Mouse (Mus musculus) T-helper 2 cell (primary cell): ENCODE measurements around the gene Wdr49.
"Not testable (repeated sequence)": the region's sequence is repeated elsewhere in the genome, so short reads cannot be mapped to it uniquely, and the experiment has no call there.

ENCODE experiments used
- in situ Hi-C: fragments of 300-600 bp; cut with MboI, MseI; formaldehyde crosslinking; loops from one replicate; pipeline ENCODE4 v1.15.1; 2025; ENCODE audit warnings: high pct_unique_total_duplicates

Gene Wdr49

DNA sequence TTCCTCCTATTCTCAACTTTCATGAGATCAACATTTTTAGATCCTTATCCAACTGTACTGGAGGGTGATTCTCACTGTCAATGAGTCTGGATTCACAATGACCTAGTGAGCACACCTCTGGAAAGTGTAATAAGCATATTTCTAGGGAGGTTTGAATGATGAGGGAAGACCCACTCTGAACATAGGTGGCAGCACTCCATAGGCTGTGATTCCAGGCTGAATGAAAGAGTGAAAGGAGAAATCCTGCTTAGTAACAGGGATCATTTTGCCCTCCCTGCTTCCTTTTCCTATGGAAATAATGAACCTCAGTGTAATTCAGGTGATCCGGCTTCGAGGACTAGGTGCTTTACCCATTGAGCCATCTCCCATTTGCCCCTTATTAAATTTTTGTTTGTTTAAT is 180.9 kb downstream of the Wdr49 start:
- in situ Hi-C loops, result no loop called here

DNA sequence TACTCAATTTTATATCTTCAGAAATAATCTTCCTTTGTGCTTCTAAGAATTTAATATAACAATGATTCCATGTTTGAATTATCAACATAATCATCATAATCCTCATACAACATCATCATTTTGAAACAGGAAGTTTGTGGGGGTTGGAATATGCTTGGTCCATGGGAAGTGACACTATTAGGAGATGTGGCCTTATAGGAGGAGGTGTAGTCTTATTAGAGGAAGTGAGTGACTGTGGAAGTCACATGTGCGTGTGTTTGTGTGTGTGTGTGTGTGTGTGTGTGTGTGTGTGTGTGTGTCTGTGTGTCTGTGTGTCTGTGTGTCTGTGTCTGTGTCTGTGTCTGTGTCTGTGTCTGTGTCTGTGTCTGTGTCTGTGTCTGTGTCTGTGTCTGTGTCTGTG is 182.5 kb downstream of the Wdr49 start:
- in situ Hi-C loops, result not testable (repeated sequence)

DNA sequence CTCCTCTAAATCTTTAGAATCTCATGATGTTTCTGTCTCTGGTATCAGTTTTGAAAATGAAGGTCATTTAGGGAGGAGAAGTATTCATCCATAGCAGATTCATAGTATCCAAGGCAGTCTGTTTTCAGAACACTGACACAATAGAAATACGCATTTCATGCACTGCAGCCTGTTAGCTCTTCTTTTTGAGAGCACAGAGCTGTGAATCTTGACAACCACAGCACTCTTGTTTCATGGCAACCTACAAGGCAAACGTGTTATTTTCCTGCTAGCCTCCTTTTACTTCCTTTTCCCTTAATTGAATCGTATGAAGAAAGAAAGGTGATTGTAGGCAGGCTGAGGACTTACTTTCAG is 184.2 kb downstream of the Wdr49 start:
- in situ Hi-C loops, result no loop called here

DNA sequence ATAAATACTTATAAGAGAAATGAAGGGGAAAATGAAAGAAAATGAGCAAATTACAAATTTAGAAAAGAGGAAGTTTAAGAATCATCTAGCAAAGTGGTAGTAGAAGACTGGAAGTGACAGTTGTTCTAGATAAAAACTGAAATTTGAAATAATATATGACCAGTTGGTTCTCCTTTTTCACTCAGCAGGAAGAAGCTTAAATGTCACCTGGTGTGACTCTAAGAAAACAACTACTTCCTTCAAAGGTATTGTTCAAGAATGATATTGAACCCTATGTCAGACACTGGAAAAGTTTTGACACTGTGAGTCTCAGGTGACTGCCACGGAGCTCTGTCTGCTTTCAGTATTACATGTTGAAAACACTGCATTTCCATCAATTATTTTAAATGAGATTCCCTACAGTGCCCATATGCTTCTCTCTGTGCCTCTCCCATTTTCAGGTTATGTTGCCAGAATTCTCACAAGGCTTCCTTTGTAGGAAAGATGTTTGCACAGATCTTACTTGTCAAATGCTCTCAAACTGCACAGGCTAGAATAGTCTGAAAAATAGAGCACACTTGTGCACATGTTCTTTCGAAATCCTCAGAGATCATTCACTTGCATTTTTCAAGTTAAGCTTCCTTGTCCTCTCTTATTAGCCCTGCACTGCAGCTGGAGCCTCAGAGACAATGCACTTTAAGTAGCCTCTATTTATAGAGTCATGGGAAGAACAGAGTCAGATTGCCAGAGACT is 184.8 kb downstream of the Wdr49 start:
- in situ Hi-C loops, result no loop called here

DNA sequence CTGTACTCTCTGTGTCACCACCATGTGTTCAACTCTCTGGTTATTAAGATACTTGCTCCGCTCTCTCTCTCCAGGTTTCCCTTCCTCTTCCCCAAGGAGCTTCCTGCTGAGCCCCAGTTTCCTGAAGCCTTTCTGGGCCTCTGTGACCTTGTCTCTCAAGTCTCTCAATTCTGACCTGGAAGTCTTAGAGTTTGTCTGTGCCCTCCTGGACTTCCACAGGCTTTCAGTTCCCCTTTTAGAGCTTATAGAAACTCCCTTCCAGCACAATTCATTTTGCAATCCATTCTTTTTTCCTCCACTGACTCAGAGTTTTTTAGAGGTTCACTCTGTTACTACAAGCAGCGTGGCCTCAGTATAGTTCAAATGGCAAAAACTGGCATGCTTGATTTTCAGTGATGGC is 188.7 kb downstream of the Wdr49 start:
- in situ Hi-C loops, result no loop called here

DNA sequence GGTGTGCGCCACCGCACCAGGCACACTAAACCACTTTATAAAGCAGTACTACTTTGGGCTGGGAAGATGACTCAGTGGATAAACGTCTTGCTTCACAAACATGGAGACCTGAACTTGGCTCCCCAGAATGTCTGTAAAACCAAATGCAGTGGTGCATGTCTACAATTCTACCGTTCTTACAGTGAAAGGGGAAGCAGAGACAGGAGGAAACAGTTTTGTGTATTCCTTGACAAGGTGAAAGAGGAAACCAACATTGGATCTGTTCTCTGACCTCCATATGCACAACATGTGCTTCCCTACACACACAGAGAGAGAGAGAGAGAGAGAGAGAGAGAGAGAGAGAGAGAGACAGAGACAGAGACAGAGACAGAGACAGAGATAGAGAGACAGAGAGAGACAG is 204.5 kb downstream of the Wdr49 start:
- in situ Hi-C loops, result no loop called here

DNA sequence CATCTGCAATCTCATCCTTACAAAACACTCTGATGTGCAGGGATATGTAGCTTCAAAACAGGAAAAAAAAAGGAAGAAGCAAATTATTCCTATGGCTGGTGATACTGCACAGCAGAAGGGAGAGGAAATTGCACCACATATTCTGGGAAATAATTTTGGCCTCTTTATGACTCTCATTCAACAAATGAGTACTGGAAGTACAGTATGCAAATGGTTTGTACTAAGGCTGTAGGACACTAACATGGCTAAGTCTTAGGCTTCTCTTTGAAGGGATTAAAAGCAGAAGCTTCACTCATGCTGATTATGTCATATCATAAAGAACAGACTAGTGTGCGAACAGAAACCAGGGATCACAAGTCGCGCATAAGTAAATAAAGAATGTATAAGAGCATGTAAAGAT is 205.4 kb downstream of the Wdr49 start:
- in situ Hi-C loops, result no loop called here

DNA sequence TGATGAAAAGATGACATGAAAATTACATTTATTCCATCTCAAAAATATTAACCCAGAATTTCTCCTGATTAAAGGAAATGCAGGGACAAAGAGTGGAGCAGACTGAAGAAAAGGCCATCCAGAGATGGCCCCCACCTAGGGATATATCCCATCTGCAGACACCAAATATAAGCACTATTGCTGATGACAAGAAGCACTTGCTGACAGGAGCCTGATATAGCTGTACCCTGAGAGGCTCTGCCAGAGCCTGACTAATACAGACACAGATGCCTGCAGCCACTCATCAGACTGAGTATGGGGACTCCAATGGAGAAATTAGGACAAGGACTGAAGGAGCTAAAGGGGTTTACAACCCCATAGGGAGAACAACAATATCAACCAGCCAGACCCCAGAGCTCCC is 206.8 kb downstream of the Wdr49 start:
- in situ Hi-C loops, result no loop called here

DNA sequence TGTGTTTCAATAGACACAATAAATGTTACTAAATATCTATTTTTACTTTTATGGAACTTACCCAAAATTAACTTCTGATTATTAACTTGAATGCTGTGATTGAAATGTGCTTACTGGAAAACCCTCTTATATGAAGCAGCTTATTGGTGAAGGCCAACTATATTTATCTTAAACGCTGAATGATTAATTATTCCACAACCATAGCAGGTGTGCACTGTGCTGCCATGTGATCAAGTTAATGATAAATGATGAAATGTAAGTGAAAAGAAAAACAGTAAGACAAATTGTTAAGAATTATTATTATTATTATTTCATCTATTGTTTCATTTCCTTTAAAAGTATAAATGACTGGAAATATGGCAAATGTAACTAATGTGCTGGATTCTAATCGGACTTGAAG is 212.0 kb downstream of the Wdr49 start, which contains the start of gene Serpini2:
Serpini2 (minus strand) TSS at position 101 of the 400 bp plus-strand sequence.
- in situ Hi-C loops, result no loop called here

DNA sequence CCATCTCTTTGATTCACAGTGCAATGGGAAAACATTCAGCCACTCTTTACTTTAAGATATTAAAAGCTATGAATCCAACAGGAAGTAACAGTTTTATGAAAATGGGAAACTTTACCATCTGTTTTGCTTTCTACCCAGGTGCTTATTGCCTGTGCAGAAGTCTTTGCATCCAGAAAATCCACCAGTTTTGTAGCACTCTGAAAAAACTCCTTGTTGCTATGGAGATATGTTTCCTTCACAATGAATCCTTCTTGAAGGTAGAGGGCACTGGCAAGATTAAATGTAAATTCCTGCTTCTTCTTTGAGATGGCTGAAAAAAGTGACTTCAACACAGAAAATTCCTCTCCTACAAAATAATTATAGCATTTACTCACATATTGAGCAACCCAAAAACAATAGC is 222.6 kb downstream of the Wdr49 start:
- in situ Hi-C loops, result no loop called here
